Comparison of ENCODE assay signal across 8 mouse cellular contexts in the genomic region with DNA sequence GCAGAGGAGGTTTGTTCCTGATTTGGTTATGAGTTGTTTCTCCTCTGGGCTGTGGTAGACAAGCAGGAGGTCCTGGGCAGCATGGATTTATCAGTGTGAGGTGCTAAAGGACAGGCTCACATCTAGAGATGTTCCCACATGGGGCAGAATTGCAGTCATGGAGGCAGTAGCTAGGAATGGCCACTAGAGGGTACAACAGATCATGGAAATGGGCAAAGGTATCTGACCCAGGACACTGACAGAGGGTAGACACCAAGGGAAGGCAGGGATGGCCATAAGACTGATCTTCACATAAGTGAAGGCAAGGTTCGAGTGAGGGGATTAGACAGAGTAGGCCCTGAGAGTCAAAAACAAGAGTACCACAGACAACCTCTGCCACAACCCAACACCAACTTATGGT. TPM values are rescaled to one million over a fixed set of nuclear protein-coding genes. Genes with fewer than 3 reads are reported as not detected.
DNase-seq lines count a peak whose midpoint lies in the region; ATAC-seq and TF ChIP-seq lines count a peak whose summit lies in the region.

No protein-coding gene starts in this region.

- H3K4me1 ChIP-seq in cerebellum, adult 2 months (ENCODE audit: control insufficient read depth, insufficient read depth, low read length) = no peaks in the 10 kb centered on the region
- H3K4me1 ChIP-seq in kidney, embryonic 15.5 days = no peaks in the 10 kb centered on the region
- H3K4me1 ChIP-seq in liver, embryonic 16.5 days (ENCODE audit: control insufficient read depth, low read depth, low read length) = no peaks in the 10 kb centered on the region; the same call in none of the 2 replicates

- no peak overlapping the region for H3K4me3 ChIP-seq in cerebellum, adult 2 months (replicated peaks; ENCODE audit: insufficient read depth, low read depth, low read length)
- H3K4me3 ChIP-seq in kidney, embryonic 15.5 days (replicated peaks) = no peak overlapping the region
- no peak overlapping the region for H3K4me3 ChIP-seq in liver, embryonic 16.5 days (ENCODE audit: low read depth, low read length)

- peak; percentile 73 for ATAC-seq in kidney, embryonic 15.5 days (replicated peaks; ENCODE audit: low FRiP score)
- peak; percentile 51; the same call in 1 of the 2 replicates for ATAC-seq in liver, embryonic 16.5 days (ENCODE audit: low read depth)

- intact Hi-C loops in gastrocnemius, postnatal 14 days (cut with DNase I; ENCODE audit: low total_unique reads) = loop anchor here (5.0 to 10.0 kb wide), 2 partner anchors 148 to 225 kb away; no protein-coding TSS in a partner anchor

- no peak for TF ChIP-seq POLR2A in cerebellum, adult 2 months (IDR thresholded peaks at IDR 0.05; ENCODE audit: borderline replicate concordance, insufficient read depth, low read length)

- no peaks in the 10 kb centered on the region for H3K9me3 ChIP-seq in kidney, embryonic 15.5 days (replicated peaks)
- H3K9me3 ChIP-seq in liver, embryonic 16.5 days (replicated peaks; ENCODE audit: control insufficient read depth, low read length) = no peaks in the 10 kb centered on the region

- peak; percentile 45 to 84 for DNase-seq in adrenal gland, adult (ENCODE audit: inconsistent age in 2 of 2, low spot score in 1 of 2)
- no peak for DNase-seq in adrenal gland, postnatal 4 days (ENCODE audit: low spot score in 2 of 2)
- DNase-seq in MN1 (ENCODE audit: low spot score) = peak; percentile 66
- DNase-seq in cerebellum, adult 2 months = peak; percentile 66 to 69
- DNase-seq in gastrocnemius, postnatal 14 days = peak; percentile 25
- DNase-seq in retina, postnatal 7 days (ENCODE audit: low read depth, low spot score) = peak; percentile 43

- WGBS in cerebellum, adult 2 months = 44% methylated on average over 1 of the region's 1 CpGs
- 50% methylated on average over 1 of the region's 1 CpGs for WGBS in kidney, embryonic 15.5 days
- WGBS in liver, embryonic 16.5 days (ENCODE audit: insufficient replicate concordance) = 25% methylated on average over 1 of the region's 1 CpGs

- peaks cover 34% of the 10 kb centered on the region for H3K36me3 ChIP-seq in kidney, embryonic 15.5 days
- H3K36me3 ChIP-seq in liver, embryonic 16.5 days (ENCODE audit: control insufficient read depth, insufficient read depth) = peaks cover 7% of the 10 kb centered on the region; the same call in 1 of the 2 replicates

- no peak overlapping the region for H3K27ac ChIP-seq in cerebellum, adult 2 months (ENCODE audit: insufficient read depth, low read length)
- no peak overlapping the region for H3K27ac ChIP-seq in kidney, embryonic 15.5 days
- H3K27ac ChIP-seq in liver, embryonic 16.5 days (ENCODE audit: low read length) = no peak overlapping the region

- H3K27me3 ChIP-seq in cerebellum, adult 2 months (ENCODE audit: control insufficient read depth, insufficient read depth, low read length) = no peaks in the 10 kb centered on the region
- no peaks in the 10 kb centered on the region for H3K27me3 ChIP-seq in kidney, embryonic 15.5 days
- H3K27me3 ChIP-seq in liver, embryonic 16.5 days (ENCODE audit: control insufficient read depth, insufficient read depth, low read depth, low read length) = no peaks in the 10 kb centered on the region

- TF ChIP-seq CTCF in cerebellum, adult 2 months (IDR thresholded peaks at IDR 0.05; ENCODE audit: borderline replicate concordance, insufficient read depth, low read depth, low read length) = peak; percentile 92

- H3K9ac ChIP-seq in kidney, embryonic 15.5 days = no peak overlapping the region
- H3K9ac ChIP-seq in liver, embryonic 16.5 days (ENCODE audit: low read depth, low read length) = no peak overlapping the region

- H3K4me2 ChIP-seq in kidney, embryonic 15.5 days = no peak overlapping the region
- H3K4me2 ChIP-seq in liver, embryonic 16.5 days (ENCODE audit: low read depth, low read length) = no peak overlapping the region

RNA-seq across cellular contexts. Expression of a gene that starts 7.1 kb away (rescaled TPM):
- total RNA-seq in adrenal gland, postnatal 4 days (2021) = 100 to 1,000 TPM; 291 to 308 TPM
- polyA plus RNA-seq in cerebellum, adult 2 months (2012; rRNA removed) = 352 and 395 TPM in 2 replicates
- 100 to 1,000 TPM; 853 to 974 TPM for total RNA-seq in gastrocnemius, postnatal 14 days (2021)
- 446 and 492 TPM in 2 replicates for polyA plus RNA-seq in kidney, embryonic 15.5 days (2015; fragmentation: Nextera tagmentation; extraction: Ambion mirVana)
- polyA plus RNA-seq in liver, embryonic 16.5 days (2015; fragmentation: Nextera tagmentation; extraction: Ambion mirVana) = 197 and 235 TPM in 2 replicates

RNA-seq across cellular contexts. Expression of a gene that starts 21.5 kb away (rescaled TPM):
- total RNA-seq in adrenal gland, postnatal 4 days (2021) = 1 to 10 TPM; 2.3 to 2.4 TPM
- polyA plus RNA-seq in cerebellum, adult 2 months (2012; rRNA removed) = 1.4 TPM in 2 replicates
- 1 to 10 TPM; 1.3 to 1.6 TPM for total RNA-seq in gastrocnemius, postnatal 14 days (2021)
- polyA plus RNA-seq in kidney, embryonic 15.5 days (2015; fragmentation: Nextera tagmentation; extraction: Ambion mirVana) = 0.58 and 0.70 TPM in 2 replicates
- 0.21 and 0.35 TPM in 2 replicates for polyA plus RNA-seq in liver, embryonic 16.5 days (2015; fragmentation: Nextera tagmentation; extraction: Ambion mirVana)

RNA-seq across cellular contexts. Expression of a gene that starts 33.8 kb away (rescaled TPM):
- total RNA-seq in adrenal gland, postnatal 4 days (2021) = 10 to 100 TPM; 57.1 to 57.6 TPM
- polyA plus RNA-seq in cerebellum, adult 2 months (2012; rRNA removed) = 14.7 and 14.9 TPM in 2 replicates
- total RNA-seq in gastrocnemius, postnatal 14 days (2021) = 10 to 100 TPM; 40.5 to 46.2 TPM
- 19.0 and 21.4 TPM in 2 replicates for polyA plus RNA-seq in kidney, embryonic 15.5 days (2015; fragmentation: Nextera tagmentation; extraction: Ambion mirVana)
- polyA plus RNA-seq in liver, embryonic 16.5 days (2015; fragmentation: Nextera tagmentation; extraction: Ambion mirVana) = 5.9 and 6.1 TPM in 2 replicates

RNA-seq across cellular contexts. Expression of a gene that starts 39.0 kb away (rescaled TPM):
- not detected for total RNA-seq in adrenal gland, postnatal 4 days (2021)
- 0.33 and 0.38 TPM in 2 replicates for polyA plus RNA-seq in cerebellum, adult 2 months (2012; rRNA removed)
- total RNA-seq in gastrocnemius, postnatal 14 days (2021) = not detected
- 0.31 and 0.34 TPM in 2 replicates for polyA plus RNA-seq in kidney, embryonic 15.5 days (2015; fragmentation: Nextera tagmentation; extraction: Ambion mirVana)
- 0.16 TPM in 1 of 2 replicates, not detected in the other for polyA plus RNA-seq in liver, embryonic 16.5 days (2015; fragmentation: Nextera tagmentation; extraction: Ambion mirVana)

RNA-seq across cellular contexts. Expression of a gene that starts 59.5 kb away (rescaled TPM):
- total RNA-seq in adrenal gland, postnatal 4 days (2021) = under 1 TPM; 0.53 to 0.76 TPM
- 12.5 and 13.9 TPM in 2 replicates for polyA plus RNA-seq in cerebellum, adult 2 months (2012; rRNA removed)
- total RNA-seq in gastrocnemius, postnatal 14 days (2021) = under 1 TPM in 1 of 2 experiments, not detected in 1; 0.27 TPM
- 0.09 TPM in 1 of 2 replicates, not detected in the other for polyA plus RNA-seq in kidney, embryonic 15.5 days (2015; fragmentation: Nextera tagmentation; extraction: Ambion mirVana)
- polyA plus RNA-seq in liver, embryonic 16.5 days (2015; fragmentation: Nextera tagmentation; extraction: Ambion mirVana) = 0.08 TPM in 1 of 2 replicates, not detected in the other

Comparison
In these comparisons a context has a peak if more than half of its experiments do, and no peak if none do; other contexts are left out.
1. DNase-seq: peak in adrenal gland, adult (2 of 2), MN1 (single experiment), cerebellum, adult 2 months (2 of 2), gastrocnemius, postnatal 14 days (single experiment) and retina, postnatal 7 days (single experiment); none in adrenal gland, postnatal 4 days (0 of 2).